Mouse (Mus musculus) heart, adult 11 months (tissue): ENCODE results near the gene Ndufa11.

Experiments
- DNase-seq: peaks from one replicate; pipeline ENCODE4 v3.0.0; 2022

Ndufa11 gene

GRCm38 (mm10) chr17:56716655-56717362, 758 bp upstream of the Ndufa11 start:
- peak; percentile 100 for DNase-seq

DNA sequence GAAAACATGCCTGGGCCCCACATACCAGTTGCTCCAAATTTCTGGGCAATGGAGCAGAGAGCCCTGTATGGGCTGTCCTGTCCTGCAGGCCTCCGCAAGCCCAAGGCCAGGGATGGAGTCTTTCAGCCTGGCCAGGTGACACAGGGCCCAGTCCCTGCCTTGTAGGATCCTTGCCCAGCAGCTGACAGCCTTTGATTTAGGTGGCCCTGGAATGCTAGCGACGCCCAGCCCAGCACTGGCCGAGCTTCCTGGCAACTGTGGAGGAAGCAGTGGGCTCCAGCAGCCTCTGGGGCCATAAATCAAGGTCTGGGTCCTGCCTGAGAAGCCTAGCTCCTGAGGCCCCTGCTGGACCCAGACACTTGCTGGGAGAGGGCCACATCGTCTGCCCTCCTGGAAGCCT, 4.9 kb downstream of the Ndufa11 start:
- no peak for DNase-seq

DNA sequence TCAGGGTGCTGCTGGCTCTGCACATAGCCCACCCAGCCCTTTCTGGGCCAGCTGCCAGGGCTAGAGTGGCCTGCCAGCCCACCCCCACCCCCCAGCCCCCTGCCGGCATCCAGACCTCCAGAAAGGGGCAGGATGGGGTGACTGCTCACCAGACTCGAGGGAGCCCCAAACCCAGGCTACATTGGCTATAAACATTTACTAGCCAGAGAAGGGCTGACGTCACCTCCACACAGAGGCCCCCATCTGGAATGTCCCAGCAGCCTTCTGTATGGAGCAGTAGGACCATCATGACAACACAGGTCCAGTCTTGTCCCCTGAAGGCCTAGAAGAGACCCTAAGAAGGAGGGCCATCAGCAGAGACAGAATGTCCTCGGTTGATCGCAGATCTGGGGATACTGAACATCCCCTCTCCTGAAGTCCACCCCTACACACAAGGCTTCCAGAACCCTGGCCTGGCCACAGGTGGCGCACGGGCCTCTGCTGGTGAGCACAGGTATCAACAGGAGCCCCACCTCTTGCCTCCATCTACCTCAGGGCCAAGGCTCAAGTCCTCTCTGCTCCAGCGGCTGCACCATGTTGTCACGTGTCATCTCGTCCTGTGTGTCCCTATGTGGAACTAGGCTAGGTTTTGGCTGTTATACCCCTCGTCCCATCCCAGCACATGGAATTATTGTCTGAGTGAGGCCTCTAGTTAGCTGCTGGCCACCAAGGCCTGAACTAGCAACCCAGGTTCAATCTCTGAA, 6.0 kb downstream of the Ndufa11 start:
- DNase-seq = peak; percentile 88

DNA sequence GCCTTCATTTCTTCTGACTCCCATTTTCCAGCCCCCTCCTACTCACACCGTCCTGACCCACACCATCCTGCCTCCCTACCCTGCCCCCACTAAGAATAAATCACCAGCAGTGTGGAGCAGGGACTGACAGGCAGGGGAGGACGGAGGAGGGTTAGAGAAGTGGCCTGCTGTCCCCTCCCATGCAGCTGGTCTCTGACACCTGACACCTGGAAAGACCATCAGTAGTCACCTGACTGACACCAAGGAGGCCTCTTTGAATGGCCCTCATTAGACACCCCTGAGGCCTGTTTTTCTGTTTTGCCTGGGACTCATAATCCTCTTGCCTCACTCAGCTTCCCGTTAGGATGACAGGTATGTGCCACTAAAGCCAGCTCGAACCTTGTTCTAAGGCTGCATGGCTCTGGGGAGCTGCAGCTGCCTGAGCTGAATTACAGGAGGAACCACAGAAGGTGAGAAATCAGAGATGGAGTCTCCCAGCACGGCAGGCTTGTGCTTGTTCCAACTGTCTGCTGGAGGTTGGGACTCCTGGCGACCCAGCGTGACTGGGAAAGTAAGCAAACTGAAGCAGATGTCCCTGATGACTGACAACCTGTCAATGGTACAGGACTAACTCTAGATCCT, 9.6 kb downstream of the Ndufa11 start:
- DNase-seq = peak; percentile 90

GRCm38 (mm10) chr17:56727659-56728058, 10.1 kb downstream of the Ndufa11 start:
- DNase-seq = peak; percentile 86

DNA sequence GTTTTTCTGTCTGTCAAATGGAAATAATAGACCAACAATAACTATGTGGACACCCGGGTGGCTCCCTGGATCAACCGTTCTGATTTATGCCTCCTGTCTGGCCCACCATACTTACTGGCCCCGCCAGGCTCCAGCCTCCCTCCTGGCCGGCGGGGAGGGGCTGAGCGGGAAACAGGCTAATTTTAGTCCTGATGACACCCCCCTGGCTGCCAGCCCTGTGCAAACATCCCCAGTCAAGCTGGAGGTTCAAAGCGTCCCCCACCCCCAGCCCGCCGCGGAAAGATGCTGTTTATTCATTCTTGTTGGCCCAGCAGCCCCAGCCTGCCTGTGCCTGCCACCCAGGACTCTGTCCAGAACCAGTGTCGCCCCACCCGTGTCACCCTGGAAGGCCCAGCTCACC, 10.6 kb downstream of the Ndufa11 start:
- peak; percentile 92 for DNase-seq

DNA sequence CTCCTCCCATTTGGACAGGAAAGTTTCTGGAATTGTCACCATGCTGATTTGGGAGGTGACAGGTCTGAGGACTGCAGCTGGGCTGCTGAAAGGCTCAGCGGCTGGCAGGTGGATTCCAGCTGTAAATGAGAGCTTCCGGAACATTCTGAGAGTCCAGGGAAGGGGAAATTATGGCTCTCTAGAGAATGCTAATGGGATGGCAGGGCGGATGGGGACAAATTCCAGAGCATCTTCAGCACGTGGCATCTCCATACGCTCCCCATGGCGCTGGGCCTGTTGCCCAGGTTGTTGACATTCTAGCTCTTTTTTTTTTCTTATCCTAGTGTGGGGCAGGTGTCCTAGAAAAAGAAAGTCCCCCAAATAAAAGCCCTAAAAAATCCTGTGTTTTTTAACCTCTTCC, 11.6 kb downstream of the Ndufa11 start:
- peak; percentile 88 for DNase-seq

DNA sequence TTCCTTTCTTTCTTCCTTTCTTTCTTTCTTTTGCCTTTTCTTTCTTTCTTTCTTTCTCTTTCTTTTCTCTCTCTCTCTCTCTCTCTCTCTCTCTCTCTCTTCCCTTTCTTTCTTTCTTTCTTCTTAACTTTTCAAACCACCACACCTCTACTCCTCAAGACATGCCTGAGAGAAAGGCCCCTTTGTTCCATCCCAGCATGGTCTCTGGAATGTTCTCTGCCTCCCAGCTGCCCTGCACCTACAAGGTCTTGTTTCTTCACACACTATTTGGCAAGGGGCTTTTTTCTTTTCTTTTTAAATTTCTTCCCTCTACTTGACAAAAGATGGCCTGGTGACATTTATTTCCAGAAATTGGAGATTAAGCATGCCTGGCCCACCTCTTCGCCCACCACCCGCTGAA, 12.1 kb downstream of the Ndufa11 start:
- DNase-seq = no peak

DNA sequence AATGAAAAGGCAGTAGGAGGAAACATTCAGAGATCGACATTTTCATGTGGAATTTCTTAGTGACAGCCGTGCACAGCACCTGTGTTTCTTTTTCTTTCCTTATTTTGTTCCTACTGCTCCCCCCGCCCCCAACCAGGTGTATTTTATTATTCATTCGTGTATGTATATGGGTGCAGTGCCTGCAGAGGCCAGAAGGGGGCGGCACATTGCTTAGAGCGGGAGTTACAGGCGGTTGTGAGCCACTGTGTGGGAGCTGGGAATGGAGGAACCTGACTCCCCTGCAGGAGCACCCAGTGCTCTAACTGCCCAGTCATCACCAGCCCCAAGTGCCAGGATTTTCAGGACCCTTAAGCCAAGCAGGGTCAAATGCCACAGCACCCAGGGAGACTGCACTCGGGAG, 19.0 kb downstream of the Ndufa11 start:
- DNase-seq = no peak

DNA sequence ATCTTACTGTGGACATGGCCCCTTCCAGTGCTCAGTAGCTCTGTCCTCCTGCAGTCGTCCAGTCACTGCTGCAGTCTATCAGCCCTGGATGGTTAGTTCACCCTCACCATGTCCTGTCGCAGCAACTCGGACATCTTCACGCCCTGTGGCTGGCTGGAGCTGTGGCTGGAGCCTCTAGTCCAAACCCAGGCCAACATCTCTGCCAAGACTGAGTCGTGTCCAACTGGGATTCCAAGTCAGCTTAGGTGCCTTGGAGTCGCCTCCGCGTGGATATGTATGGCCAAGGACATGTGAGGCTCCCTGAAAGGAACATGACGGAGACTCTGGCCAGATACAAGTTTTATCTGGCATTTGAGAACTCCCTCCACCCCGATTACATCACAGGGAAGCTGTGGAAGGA, 20.7 kb downstream of the Ndufa11 start:
- no peak for DNase-seq

DNA sequence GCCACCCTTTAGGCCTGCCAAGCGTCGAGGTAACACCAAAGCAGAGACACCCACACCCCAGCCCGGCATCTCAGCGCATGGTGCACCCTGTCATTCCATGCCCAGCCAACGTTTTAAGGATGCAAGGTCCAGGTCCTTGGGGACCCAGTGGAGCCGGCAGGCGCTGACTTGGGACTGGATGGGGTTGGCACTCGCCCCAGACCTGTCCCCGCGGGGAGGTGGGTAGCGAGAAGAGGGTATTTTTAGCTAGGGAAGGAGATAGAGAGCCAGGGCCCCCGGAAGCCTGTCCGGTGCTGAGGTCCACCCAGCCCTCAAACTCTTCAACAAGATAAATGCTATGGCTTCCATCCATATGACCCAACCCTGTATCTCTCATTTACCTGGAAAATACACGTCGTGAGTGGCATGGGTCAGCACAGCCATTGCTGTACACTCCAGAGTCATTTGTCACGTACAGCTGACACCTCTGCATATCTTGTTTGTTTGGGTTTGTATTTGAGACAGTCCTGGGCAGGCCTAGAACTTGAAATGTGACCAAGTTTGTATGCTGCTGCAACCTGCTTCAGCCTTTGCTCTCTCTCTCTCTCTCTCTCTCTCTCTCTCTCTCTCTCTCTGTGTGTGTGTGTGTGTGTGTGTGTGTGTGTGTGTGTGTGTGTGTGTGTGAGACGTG, 22.7 kb downstream of the Ndufa11 start:
- DNase-seq = no peak

- DNase-seq = no peak
Observed at GRCm38 (mm10) chr17:56740788-56741160, 23.2 kb downstream of the Ndufa11 start.

- no peak for DNase-seq
Observed at GRCm38 (mm10) chr17:56744173-56744572, 26.6 kb downstream of the Ndufa11 start.

DNA sequence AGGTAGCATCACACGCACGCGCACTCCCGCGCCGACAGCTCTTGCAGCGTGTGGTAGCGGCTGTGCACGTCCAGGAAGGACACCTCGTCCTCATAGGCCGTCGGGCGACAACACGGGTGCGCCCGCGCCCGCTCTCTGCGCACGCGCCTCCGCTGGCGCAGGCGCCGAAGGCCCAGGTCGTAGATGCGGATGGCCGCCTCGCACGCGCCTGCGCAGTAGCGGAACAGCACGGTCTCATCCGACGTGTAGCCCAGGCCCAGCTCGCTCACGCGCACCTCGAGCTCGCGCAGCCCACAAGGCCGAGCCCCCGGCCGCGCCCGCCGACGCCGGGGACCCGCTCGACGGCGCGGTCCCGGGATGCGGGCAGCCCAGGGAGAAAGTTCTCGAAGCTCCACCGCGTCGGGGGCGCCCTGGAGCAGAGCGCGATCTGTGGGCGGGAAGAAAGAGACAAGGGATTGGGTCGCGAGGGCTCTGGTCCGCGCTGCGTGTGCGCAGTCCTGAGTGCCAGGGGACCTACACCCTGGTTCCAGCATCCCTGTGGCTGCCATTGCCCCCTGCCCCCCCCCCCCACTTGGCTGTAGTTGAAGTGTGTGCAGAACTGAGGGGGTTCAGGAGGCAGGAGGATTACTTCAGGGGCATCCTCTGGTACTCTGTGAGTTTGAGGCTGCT, 34.0 kb downstream of the Ndufa11 start:
- no peak for DNase-seq

DNA sequence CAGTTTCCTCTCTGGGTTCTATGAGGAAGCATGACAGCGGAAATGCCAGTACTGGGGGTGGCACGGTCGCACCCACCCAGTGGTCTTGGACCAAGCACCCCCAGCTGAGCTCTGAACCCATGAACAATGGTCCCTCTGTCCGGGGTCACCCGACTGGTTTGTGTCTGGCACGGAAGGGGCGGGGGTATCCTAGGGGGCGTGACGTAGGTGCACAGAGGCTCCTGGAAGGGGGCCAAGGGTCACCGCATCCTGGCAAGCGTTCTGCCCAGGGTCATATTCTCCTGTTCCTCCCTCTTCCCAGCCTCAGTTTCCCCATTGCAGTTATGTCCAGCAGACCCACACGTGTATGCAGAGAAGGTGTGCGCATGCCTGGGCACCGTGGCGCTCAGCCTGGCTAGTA, 35.9 kb downstream of the Ndufa11 start:
- DNase-seq = no peak

- DNase-seq = no peak
Observed at GRCm38 (mm10) chr17:56754271-56755185, 37.0 kb downstream of the Ndufa11 start.

GRCm38 (mm10) chr17:56756703-56757399, 39.3 kb downstream of the Ndufa11 start:
- DNase-seq = peak; percentile 94

- peak; percentile 98 for DNase-seq
Observed at GRCm38 (mm10) chr17:56757416-56758123, 40.0 kb downstream of the Ndufa11 start, which contains the start of gene Nrtn. TSS of gene Nrtn (minus strand) at chr17:56757530.

DNA sequence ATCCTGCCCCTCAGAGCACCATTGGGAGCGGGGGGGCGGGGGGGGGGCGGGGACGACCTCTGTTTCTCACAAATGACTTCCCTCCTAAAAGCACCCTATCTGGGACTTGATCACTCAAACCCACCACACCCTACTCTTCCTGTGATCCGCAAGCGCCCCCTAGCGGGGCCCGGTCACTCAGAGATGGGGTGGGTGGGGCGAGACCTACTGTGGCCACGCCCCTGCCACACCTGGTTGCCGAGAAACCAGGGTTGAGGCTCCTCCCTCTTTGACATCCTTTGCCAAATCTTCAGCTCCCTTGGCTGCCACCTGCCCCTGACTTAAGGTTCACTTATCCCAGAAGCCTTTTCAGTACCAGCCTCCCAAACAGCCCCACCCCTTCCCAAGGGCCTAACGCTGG, 40.6 kb downstream of the Ndufa11 start:
- peak; percentile 96 for DNase-seq

GRCm38 (mm10) chr17:56759261-56759660, 41.7 kb downstream of the Ndufa11 start:
- DNase-seq = peak; percentile 91
